Mouse (Mus musculus) liver, embryonic 12.5 days (tissue): ENCODE measurements around the gene Msmb. TPM values are rescaled to one million over a fixed set of nuclear protein-coding genes. Genes with fewer than 3 reads are reported as not detected.
A peak's percentile ranks its signal among the peaks of the same experiment; 100 is the strongest.
"Not testable (repeated sequence)": the region's sequence is repeated elsewhere in the genome, so short reads cannot be mapped to it uniquely, and the experiment has no call there.

Experiments used
- ATAC-seq: fragments of 200-750 bp; cut with Nextera tagmentation; 2 replicates; pipeline ENCODE4 v1.8.0; 2017; ENCODE audit warnings: moderate number of reproducible peaks, mild to moderate bottlenecking, moderate library complexity
- H3K27ac ChIP-seq: fragments of 300-500 bp; sonication (generic); 2 replicates; pipeline ENCODE4 v1.5.1; 2016; ENCODE audit warnings: mild to moderate bottlenecking
- H3K27me3 ChIP-seq: fragments of 300-500 bp; sonication (generic); replicated peaks from 2 replicates; pipeline ENCODE4 v1.6.1; 2016; ENCODE audit warnings: mild to moderate bottlenecking, moderate library complexity
- H3K36me3 ChIP-seq: fragments of 300-500 bp; sonication (generic); 2 replicates; pipeline ENCODE4 v1.6.1; 2016; ENCODE audit warnings: mild to moderate bottlenecking, moderate library complexity
- H3K4me1 ChIP-seq: fragments of 300-500 bp; sonication (generic); 2 replicates; pipeline ENCODE4 v1.6.1; 2016
- H3K4me2 ChIP-seq: fragments of 300-500 bp; sonication (generic); 2 replicates; pipeline ENCODE4 v1.6.1; 2016; ENCODE audit warnings: mild to moderate bottlenecking, moderate library complexity
- H3K4me3 ChIP-seq: fragments of 300-500 bp; sonication (generic); 2 replicates; pipeline ENCODE4 v1.5.1; 2016; ENCODE audit warnings: mild to moderate bottlenecking, moderate library complexity
- H3K9ac ChIP-seq: fragments of 300-500 bp; sonication (generic); 2 replicates; pipeline ENCODE4 v1.6.1; 2016; ENCODE audit warnings: mild to moderate bottlenecking, moderate library complexity
- H3K9me3 ChIP-seq: fragments of 300-500 bp; sonication (generic); replicated peaks from 2 replicates; pipeline ENCODE4 v1.6.1; 2016; ENCODE audit warnings: mild to moderate bottlenecking, moderate library complexity
- WGBS: fragments of 180-500 bp; shearing (Covaris S2); methylation state at CpG from one replicate; pipeline ENCODE4 v1.1.7; 2016; ENCODE audit not compliant: insufficient replicate concordance; 5-methylcytosine and 5-hydroxymethylcytosine counted together
- polyA plus RNA-seq: library from polyadenylated mRNA; unstranded; fragments of >200 nt; fragmentation: Nextera tagmentation; extraction: Ambion mirVana; gene quantifications from 2 replicates; pipeline ENCODE4 v1.2.1, GENCODE M21; 2016

Msmb gene
- 0.36 and 0.50 TPM in 2 replicates for polyA plus RNA-seq

- Histone ChIP-seq H3K9me3 (no peaks in the 10 kb centered on the region), H3K27ac (peak within 1 kb of the TSS; percentile 0; the same call in 1 of the 2 replicates), H3K36me3 (no peaks in the 10 kb centered on the region), H3K4me1 (peaks cover 49% of the 10 kb centered on the region), H3K4me2 (no peak within 1 kb of the TSS), H3K4me3 (no peak within 1 kb of the TSS), H3K9ac (peak within 1 kb of the TSS; percentile 6; the same call in 1 of the 2 replicates), H3K27me3 (no peaks in the 10 kb centered on the region)
- WGBS: 83% methylated on average over 5 of the region's 5 CpGs
- no peak for ATAC-seq
Observed at GRCm38 (mm10) chr14:32141723-32142122, at the start of gene Msmb. Msmb (plus strand) TSS chr14:32142023.

GRCm38 (mm10) chr14:32093018-32093417, 48.8 kb upstream of the Msmb start:
- no peak for ATAC-seq
- 0 out of 2 replicates have a peak overlapping the region, but pooled peaks have one; percentile 21 for H3K27ac ChIP-seq
- 45% methylated on average over 1 of the region's 1 CpGs for WGBS

GRCm38 (mm10) chr14:32093500-32094117, 48.2 kb upstream of the Msmb start:
- H3K4me2 ChIP-seq: no peak overlapping the region
- no peak for ATAC-seq
- no peak overlapping the region for H3K4me3 ChIP-seq
- 59% methylated on average over 11 of the region's 11 CpGs for WGBS
- no peak overlapping the region for H3K27ac ChIP-seq
- H3K27me3 ChIP-seq: no peaks in the 10 kb centered on the region
- H3K36me3 ChIP-seq: peaks cover 86% of the 10 kb centered on the region
- peaks cover 11% of the 10 kb centered on the region; the same call in 1 of the 2 replicates for H3K4me1 ChIP-seq
- no peak overlapping the region for H3K9ac ChIP-seq
- H3K9me3 ChIP-seq: no peaks in the 10 kb centered on the region

More at GRCm38 (mm10) chr14:32093018-32093417, 48.8 kb upstream of the Msmb start:
- Histone ChIP-seq H3K4me2 (no peak overlapping the region), H3K27me3 (no peaks in the 10 kb centered on the region), H3K4me1 (peaks cover 15% of the 10 kb centered on the region; the same call in 1 of the 2 replicates), H3K9me3 (no peaks in the 10 kb centered on the region), H3K9ac (no peak overlapping the region), H3K4me3 (no peak overlapping the region), H3K36me3 (peaks cover 81% of the 10 kb centered on the region)

GRCm38 (mm10) chr14:32095646-32096045, 46.2 kb upstream of the Msmb start:
- ATAC-seq: no peak
- peaks cover 8% of the 10 kb centered on the region; the same call in 1 of the 2 replicates for H3K4me1 ChIP-seq
- H3K36me3 ChIP-seq: peaks cover 93% of the 10 kb centered on the region
- no peak overlapping the region for H3K4me2 ChIP-seq
- H3K9ac ChIP-seq: no peak overlapping the region
- no peak overlapping the region for H3K4me3 ChIP-seq
- 77% methylated on average over 5 of the region's 5 CpGs for WGBS
- no peak overlapping the region for H3K27ac ChIP-seq
- no peaks in the 10 kb centered on the region for H3K9me3 ChIP-seq
- no peaks in the 10 kb centered on the region for H3K27me3 ChIP-seq

- Histone ChIP-seq H3K27ac (no peak overlapping the region), H3K4me3 (no peak overlapping the region), H3K9ac (no peak overlapping the region), H3K36me3 (peaks cover 95% of the 10 kb centered on the region), H3K4me1 (peaks cover 8% of the 10 kb centered on the region; the same call in 1 of the 2 replicates), H3K27me3 (no peaks in the 10 kb centered on the region), H3K9me3 (no peaks in the 10 kb centered on the region), H3K4me2 (no peak overlapping the region)
- ATAC-seq: no peak
- 88% methylated on average over 5 of the region's 5 CpGs for WGBS
Observed at GRCm38 (mm10) chr14:32096740-32097139, 45.1 kb upstream of the Msmb start.

GRCm38 (mm10) chr14:32097691-32098090, 44.1 kb upstream of the Msmb start:
- H3K9me3 ChIP-seq: no peaks in the 10 kb centered on the region
- H3K4me3 ChIP-seq: no peak overlapping the region
- no peaks in the 10 kb centered on the region for H3K27me3 ChIP-seq
- 86% methylated on average over 7 of the region's 7 CpGs for WGBS
- H3K36me3 ChIP-seq: peaks cover 95% of the 10 kb centered on the region
- no peak for ATAC-seq
- H3K9ac ChIP-seq: no peak overlapping the region
- no peak overlapping the region for H3K27ac ChIP-seq
- peaks cover 8% of the 10 kb centered on the region; the same call in 1 of the 2 replicates for H3K4me1 ChIP-seq
- no peak overlapping the region for H3K4me2 ChIP-seq

GRCm38 (mm10) chr14:32098951-32099350, 42.9 kb upstream of the Msmb start:
- Histone ChIP-seq H3K27me3 (no peaks in the 10 kb centered on the region), H3K9ac (no peak overlapping the region), H3K4me2 (no peak overlapping the region), H3K4me3 (no peak overlapping the region), H3K27ac (no peak overlapping the region), H3K36me3 (peaks cover 94% of the 10 kb centered on the region), H3K4me1 (0 out of 2 replicates have a peak, but pooled peaks cover 3% of the 10 kb centered on the region), H3K9me3 (no peaks in the 10 kb centered on the region)
- WGBS: 88% methylated on average over 3 of the region's 3 CpGs
- no peak for ATAC-seq

GRCm38 (mm10) chr14:32103556-32103955, 38.3 kb upstream of the Msmb start:
- ATAC-seq: no peak
- H3K27me3 ChIP-seq: no peaks in the 10 kb centered on the region
- H3K27ac ChIP-seq: no peak overlapping the region
- H3K9me3 ChIP-seq: no peaks in the 10 kb centered on the region
- WGBS: 77% methylated on average over 4 of the region's 4 CpGs
- H3K4me3 ChIP-seq: no peak overlapping the region
- H3K36me3 ChIP-seq: peaks cover 53% of the 10 kb centered on the region
- no peak overlapping the region for H3K4me2 ChIP-seq
- H3K9ac ChIP-seq: no peak overlapping the region
- H3K4me1 ChIP-seq: no peaks in the 10 kb centered on the region

- 47% methylated on average over 7 of the region's 7 CpGs for WGBS
- H3K9ac ChIP-seq: no peak overlapping the region
- ATAC-seq: no peak
- H3K4me3 ChIP-seq: no peak overlapping the region
- H3K36me3 ChIP-seq: peaks cover 32% of the 10 kb centered on the region
- no peak overlapping the region for H3K4me2 ChIP-seq
- no peak overlapping the region for H3K27ac ChIP-seq
- H3K4me1 ChIP-seq: no peaks in the 10 kb centered on the region
- no peaks in the 10 kb centered on the region for H3K9me3 ChIP-seq
- no peaks in the 10 kb centered on the region for H3K27me3 ChIP-seq
Observed at GRCm38 (mm10) chr14:32105663-32106062, 36.2 kb upstream of the Msmb start.

- 72% methylated on average over 4 of the region's 4 CpGs for WGBS
- Histone ChIP-seq H3K4me1 (no peaks in the 10 kb centered on the region), H3K27me3 (no peaks in the 10 kb centered on the region), H3K4me2 (no peak overlapping the region), H3K9ac (no peak overlapping the region), H3K36me3 (peaks cover 23% of the 10 kb centered on the region), H3K9me3 (no peaks in the 10 kb centered on the region), H3K27ac (no peak overlapping the region), H3K4me3 (no peak overlapping the region)
- ATAC-seq: no peak
Observed at GRCm38 (mm10) chr14:32106911-32107310, 34.9 kb upstream of the Msmb start.

- not testable (repeated sequence) for H3K27ac ChIP-seq, H3K9me3 ChIP-seq, H3K9ac ChIP-seq, ATAC-seq, H3K4me3 ChIP-seq, H3K4me1 ChIP-seq, H3K4me2 ChIP-seq, H3K36me3 ChIP-seq, H3K27me3 ChIP-seq
- WGBS: 72% methylated on average over 10 of the region's 10 CpGs
Observed at GRCm38 (mm10) chr14:32112124-32112523, 29.7 kb upstream of the Msmb start.

GRCm38 (mm10) chr14:32120940-32121919, 20.6 kb upstream of the Msmb start:
- H3K4me1 ChIP-seq: no peaks in the 10 kb centered on the region
- peaks cover 7% of the 10 kb centered on the region; the same call in 1 of the 2 replicates for H3K27me3 ChIP-seq
- no peak overlapping the region for H3K4me2 ChIP-seq
- H3K9me3 ChIP-seq: no peaks in the 10 kb centered on the region
- WGBS: 66% methylated on average over 11 of the region's 11 CpGs
- no peaks in the 10 kb centered on the region for H3K36me3 ChIP-seq
- ATAC-seq: no peak
- H3K9ac ChIP-seq: no peak overlapping the region
- H3K27ac ChIP-seq: no peak overlapping the region
- H3K4me3 ChIP-seq: no peak overlapping the region
